Mouse (Mus musculus) hindbrain, embryonic 14.5 days (tissue): ENCODE measurements around the gene Zfp526. TPM values are rescaled to one million over a fixed set of nuclear protein-coding genes. Genes with fewer than 3 reads are reported as not detected.

ENCODE experiments used
- ATAC-seq: fragments of 200-750 bp; cut with Nextera tagmentation; 2 replicates; pipeline ENCODE4 v1.8.0; 2017; ENCODE audit warnings: moderate number of reproducible peaks, mild to moderate bottlenecking, moderate TSS enrichment, moderate library complexity; ENCODE audit not compliant: low FRiP score
- DNase-seq: peaks from one replicate; pipeline ENCODE4 v3.0.0-alpha.2; 2015; ENCODE audit warnings: low spot score
- H3K27ac ChIP-seq: fragments of 300-500 bp; sonication (generic); 2 replicates; pipeline ENCODE4 v1.5.1; 2014; ENCODE audit warnings: mild to moderate bottlenecking, moderate library complexity
- H3K27me3 ChIP-seq: fragments of 300-500 bp; sonication (generic); 2 replicates; pipeline ENCODE4 v1.6.1; 2014; ENCODE audit warnings: mild to moderate bottlenecking, low read length, mixed read lengths; ENCODE audit not compliant: control insufficient read depth, insufficient read depth
- H3K36me3 ChIP-seq: fragments of 300-500 bp; sonication (generic); replicated peaks from 2 replicates; pipeline ENCODE4 v1.6.1; 2014; ENCODE audit not compliant: control insufficient read depth, insufficient read depth
- H3K4me1 ChIP-seq: fragments of 300-500 bp; sonication (generic); replicated peaks from 2 replicates; pipeline ENCODE4 v1.6.1; 2014; ENCODE audit warnings: antibody characterized with exemption, low read length, mixed read lengths; ENCODE audit not compliant: control insufficient read depth, insufficient read depth
- H3K4me2 ChIP-seq: fragments of 300-500 bp; sonication (generic); replicated peaks from 2 replicates; pipeline ENCODE4 v1.6.1; 2014; ENCODE audit warnings: mild to moderate bottlenecking, moderate library complexity
- H3K4me3 ChIP-seq: fragments of 300-500 bp; sonication (generic); replicated peaks from 2 replicates; pipeline ENCODE4 v1.5.1; 2014; ENCODE audit warnings: mild to moderate bottlenecking, low read length
- H3K9ac ChIP-seq: fragments of 300-500 bp; sonication (generic); 2 replicates; pipeline ENCODE4 v1.6.1; 2014
- H3K9me3 ChIP-seq: fragments of 300-500 bp; sonication (generic); 2 replicates; pipeline ENCODE4 v1.6.1; 2016; ENCODE audit warnings: low read length; ENCODE audit not compliant: control insufficient read depth
- WGBS: fragments of 180-500 bp; shearing (Covaris S2); extraction: QIAGEN DNeasy Blood & Tissue Kit; methylation state at CpG from one replicate; pipeline ENCODE4 v1.1.7; 2014; 5-methylcytosine and 5-hydroxymethylcytosine counted together
- microRNA-seq: library from miRNA; unstranded; fragments of <30 nt; microRNA quantifications from one replicate; pipeline ENCODE4, GENCODE M21; 2016
- polyA plus RNA-seq: library from polyadenylated mRNA; unstranded; fragments of >200 nt; fragmentation: Nextera tagmentation; extraction: Ambion mirVana; gene quantifications from 2 replicates; pipeline ENCODE4 v1.2.1, GENCODE M21; 2014

The Zfp526 gene
- polyA plus RNA-seq, 1 experiment from 2014 or later = 2.4 TPM

- H3K4me3 ChIP-seq = no peak overlapping the region
- H3K36me3 ChIP-seq = peaks cover 32% of the 10 kb centered on the region
- peaks cover 41% of the 10 kb centered on the region for H3K4me1 ChIP-seq
- no peak overlapping the region for H3K27ac ChIP-seq
- no peak for ATAC-seq
- 0 out of 2 replicates have a peak overlapping the region, but pooled peaks have one; percentile 9 for H3K9ac ChIP-seq
- DNase-seq = no peak
- WGBS = 93% methylated on average over 3 of the region's 3 CpGs
- H3K27me3 ChIP-seq = no peaks in the 10 kb centered on the region
- no peaks in the 10 kb centered on the region for H3K9me3 ChIP-seq
- no peak overlapping the region for H3K4me2 ChIP-seq
Measured at GRCm38 (mm10) chr7:25274996-25275395, 53.8 kb downstream of the Zfp526 start.

GRCm38 (mm10) chr7:25275555-25276298 lies 54.5 kb downstream of the Zfp526 start:
- no peak overlapping the region; the same call in 1 of the 2 replicates for H3K9ac ChIP-seq
- no peak overlapping the region for H3K4me2 ChIP-seq
- peaks cover 32% of the 10 kb centered on the region for H3K36me3 ChIP-seq
- no peaks in the 10 kb centered on the region for H3K9me3 ChIP-seq
- H3K4me3 ChIP-seq = no peak overlapping the region
- ATAC-seq (no peak), DNase-seq (no peak)
- H3K27ac ChIP-seq = no peak overlapping the region
- peaks cover 46% of the 10 kb centered on the region for H3K4me1 ChIP-seq
- 62% methylated on average over 9 of the region's 9 CpGs for WGBS
- no peaks in the 10 kb centered on the region for H3K27me3 ChIP-seq

Small RNAs within 50 kb of the gene (microRNA-seq; reads per million reads assigned to microRNA genes)
- gene Mir7048 = not detected

Other genes starting within 250 kb of the Zfp526 start
- gene Rabac1, start 248.7 kb upstream of the Zfp526 start, polyA plus RNA-seq = 331 and 332 TPM in 2 replicates
- 404 and 524 TPM in 2 replicates for gene Atp1a3, start 215.5 kb upstream of the Zfp526 start, polyA plus RNA-seq
- gene Grik5, start 149.1 kb upstream of the Zfp526 start, polyA plus RNA-seq = 21.0 and 22.5 TPM in 2 replicates
- 29.3 and 29.4 TPM in 2 replicates for gene Zfp574, start 148.9 kb upstream of the Zfp526 start, polyA plus RNA-seq
- 31.8 and 32.5 TPM in 2 replicates for gene Pou2f2, start 41.7 kb upstream of the Zfp526 start, polyA plus RNA-seq
- 13.8 and 14.9 TPM in 2 replicates for gene Dedd2, start 810 bp upstream of the Zfp526 start, polyA plus RNA-seq
- gene Gsk3a, start 16.4 kb downstream of the Zfp526 start, polyA plus RNA-seq = 23.4 and 24.1 TPM in 2 replicates
- 5.7 and 6.7 TPM in 2 replicates for gene Erf, start 29.3 kb downstream of the Zfp526 start, polyA plus RNA-seq
- 42.5 and 47.5 TPM in 2 replicates for gene Cic, start 46.3 kb downstream of the Zfp526 start, polyA plus RNA-seq
- 523 and 576 TPM in 2 replicates for gene Pafah1b3, start 76.6 kb downstream of the Zfp526 start, polyA plus RNA-seq
- 4.2 and 5.2 TPM in 2 replicates for gene Prr19, start 80.0 kb downstream of the Zfp526 start, polyA plus RNA-seq
- 74.9 and 81.2 TPM in 2 replicates for gene Tmem145, start 84.7 kb downstream of the Zfp526 start, polyA plus RNA-seq
- 22.0 and 23.8 TPM in 2 replicates for gene Megf8, start 95.7 kb downstream of the Zfp526 start, polyA plus RNA-seq
- gene Cnfn, start 148.3 kb downstream of the Zfp526 start, polyA plus RNA-seq = not detected in 2 replicates
- gene Lipe, start 177.3 kb downstream of the Zfp526 start, polyA plus RNA-seq = 4.6 and 5.7 TPM in 2 replicates
- gene Cxcl17, start 191.5 kb downstream of the Zfp526 start, polyA plus RNA-seq = 0.67 and 0.80 TPM in 2 replicates